Mouse (Mus musculus) 3134 (cell line): ENCODE measurements around the gene Mcrip2.

ENCODE experiments used
- DNase-seq: peaks from one replicate; pipeline ENCODE4 v3.0.0-alpha.2; 2011; ENCODE audit warnings: low spot score; ENCODE audit not compliant: insufficient read length; ENCODE audit errors: extremely low read depth

The Mcrip2 gene

DNA sequence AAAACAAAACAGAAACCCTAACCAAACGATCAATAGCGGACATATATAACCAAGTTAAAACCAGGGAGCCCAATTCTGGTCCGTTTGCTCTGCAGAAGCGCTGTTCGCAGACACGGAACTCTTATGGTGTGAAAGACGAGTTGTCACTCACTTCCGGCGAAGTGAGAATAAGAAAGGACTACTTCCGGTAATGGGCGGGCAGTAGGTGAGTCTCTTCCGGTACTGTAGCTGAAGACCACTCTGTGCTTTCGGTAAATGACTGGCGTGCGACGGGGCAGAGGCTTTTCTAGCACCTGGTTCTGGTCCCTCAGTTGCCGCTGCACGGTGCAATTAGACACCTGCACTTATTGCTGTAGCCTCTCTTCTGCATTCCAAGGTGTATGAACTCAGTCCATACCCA is 45.1 kb downstream of the Mcrip2 start, which contains the start of gene Wdr24:
TSS of gene Wdr24 (plus strand) at position 176 of the 400 bp plus-strand sequence.
- DNase-seq: peak; percentile 62

DNA sequence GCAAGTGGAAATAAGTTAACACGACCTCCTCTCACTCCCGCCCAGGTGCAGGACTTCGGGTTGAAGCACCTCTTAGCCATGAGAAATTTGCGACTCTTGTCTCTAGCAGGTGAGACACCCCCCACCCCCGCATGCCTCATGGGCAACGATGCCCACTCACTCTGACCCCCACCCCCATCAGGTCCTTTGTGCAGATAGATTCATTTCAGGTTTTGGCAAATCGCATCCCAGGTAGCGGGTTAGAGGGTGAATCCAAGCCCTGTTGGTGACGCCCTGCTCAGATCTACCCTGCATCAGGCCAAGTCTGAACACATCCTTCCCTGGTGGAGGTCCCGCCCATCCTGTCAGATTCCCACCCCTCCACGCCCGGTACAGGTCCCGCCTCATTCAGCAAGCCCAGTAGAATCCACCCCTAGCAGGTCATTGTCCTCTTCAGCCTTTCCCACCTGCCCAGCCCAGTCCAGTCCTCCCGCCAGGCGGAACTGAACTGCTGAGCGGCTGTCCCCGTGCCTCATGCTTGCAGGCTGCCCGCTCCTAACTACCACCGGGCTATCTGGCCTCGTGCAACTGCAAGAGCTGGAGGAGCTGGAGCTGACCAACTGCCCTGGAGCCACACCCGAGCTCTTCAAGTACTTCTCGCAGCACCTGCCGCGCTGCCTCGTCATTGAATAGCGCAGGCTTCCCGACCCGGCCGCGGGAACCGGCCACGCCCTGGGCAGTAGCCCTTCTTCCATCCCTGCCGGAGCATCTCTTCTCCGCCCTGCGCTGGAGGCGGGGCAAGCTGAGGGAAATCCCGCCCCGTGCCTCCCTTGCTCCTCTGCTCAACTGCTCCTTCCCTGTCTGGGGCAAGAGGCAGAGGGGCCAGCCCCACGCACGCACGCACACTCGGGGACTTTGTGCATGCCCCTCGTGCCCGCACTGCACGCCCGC is 49.4 kb downstream of the Mcrip2 start:
- peak; percentile 89 for DNase-seq

DNA sequence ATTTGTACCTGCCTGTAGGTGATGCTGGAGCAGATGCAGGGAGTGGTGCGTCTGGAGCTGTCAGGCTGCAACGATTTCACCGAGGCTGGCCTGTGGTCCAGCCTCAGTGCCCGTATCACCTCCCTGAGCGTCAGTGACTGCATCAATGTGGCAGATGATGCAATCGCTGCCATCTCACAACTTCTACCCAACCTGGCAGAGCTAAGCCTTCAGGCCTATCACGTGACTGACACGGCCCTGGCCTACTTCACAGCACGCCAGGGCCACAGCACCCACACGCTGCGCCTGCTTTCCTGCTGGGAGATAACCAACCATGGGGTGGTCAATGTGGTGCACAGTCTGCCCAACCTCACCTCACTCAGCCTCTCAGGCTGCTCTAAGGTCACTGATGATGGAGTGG is 50.9 kb downstream of the Mcrip2 start:
- no peak for DNase-seq
